Mouse (Mus musculus): ENCODE results near the gene Lyrm7. TPM values are rescaled to one million over a fixed set of nuclear protein-coding genes. Genes with fewer than 3 reads are reported as not detected.
A peak's percentile ranks its signal among the peaks of the same experiment; 100 is the strongest.

The Lyrm7 gene
- 4.7 and 6.5 TPM in 2 replicates for polyA plus RNA-seq (2016; fragmentation: Nextera tagmentation; extraction: Ambion mirVana)

DNA sequence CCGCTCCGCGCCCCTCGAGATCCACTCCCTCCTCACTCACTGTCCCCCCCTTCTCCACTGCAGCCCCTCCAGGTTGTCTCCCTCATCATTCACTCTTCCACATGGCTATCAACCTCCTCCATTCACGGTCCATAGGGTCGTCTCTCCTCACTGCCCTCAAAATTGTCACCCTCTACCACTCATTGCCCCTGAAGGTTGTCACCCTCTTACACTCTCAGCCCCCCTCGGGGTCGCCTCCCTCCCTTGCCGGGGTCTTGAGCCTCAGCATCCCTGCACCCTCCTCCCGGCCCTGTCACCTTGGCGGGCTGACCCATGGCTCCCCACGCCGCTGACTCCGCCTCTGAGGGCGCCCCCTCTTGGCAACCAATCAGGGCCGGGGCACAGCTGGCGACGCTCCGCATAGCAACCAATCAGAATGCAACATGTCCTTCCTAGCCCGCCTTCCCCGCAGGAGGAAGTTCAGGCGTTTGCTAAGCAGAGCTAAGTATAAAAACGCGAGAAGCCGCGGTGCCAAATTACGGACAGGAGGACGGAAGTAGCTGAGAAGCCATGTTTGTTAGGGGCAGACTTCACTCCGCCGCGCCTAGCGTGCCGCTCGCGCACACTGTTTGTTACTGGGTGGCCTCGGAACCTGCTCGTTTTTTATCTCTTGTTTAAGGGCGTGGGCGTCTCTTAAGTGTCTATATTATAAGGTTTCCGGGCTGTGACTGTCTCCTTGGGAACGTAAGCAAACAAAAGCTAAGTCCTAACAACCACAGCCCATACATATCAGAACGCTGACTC is at the start of gene Lyrm7:
Gene Lyrm7, minus strand, starts transcription at position 661 of the 783 bp plus-strand sequence.
- H3K4me3 ChIP-seq, result peak within 1 kb of the TSS; percentile 79
- H3K36me3 ChIP-seq, result no peaks in the 10 kb centered on the region
- H3K27ac ChIP-seq (replicated peaks), result peak within 1 kb of the TSS; percentile 94
- DNase-seq (ENCODE audit: low spot score), result peak; percentile 97
- no peaks in the 10 kb centered on the region for H3K9me3 ChIP-seq (replicated peaks)
- peaks cover 25% of the 10 kb centered on the region for H3K4me1 ChIP-seq
- H3K27me3 ChIP-seq (ENCODE audit: low read depth, poor library complexity, severe bottlenecking), result no peaks in the 10 kb centered on the region
- WGBS, result under 1% methylated on average over 42 of the region's 42 CpGs

DNA sequence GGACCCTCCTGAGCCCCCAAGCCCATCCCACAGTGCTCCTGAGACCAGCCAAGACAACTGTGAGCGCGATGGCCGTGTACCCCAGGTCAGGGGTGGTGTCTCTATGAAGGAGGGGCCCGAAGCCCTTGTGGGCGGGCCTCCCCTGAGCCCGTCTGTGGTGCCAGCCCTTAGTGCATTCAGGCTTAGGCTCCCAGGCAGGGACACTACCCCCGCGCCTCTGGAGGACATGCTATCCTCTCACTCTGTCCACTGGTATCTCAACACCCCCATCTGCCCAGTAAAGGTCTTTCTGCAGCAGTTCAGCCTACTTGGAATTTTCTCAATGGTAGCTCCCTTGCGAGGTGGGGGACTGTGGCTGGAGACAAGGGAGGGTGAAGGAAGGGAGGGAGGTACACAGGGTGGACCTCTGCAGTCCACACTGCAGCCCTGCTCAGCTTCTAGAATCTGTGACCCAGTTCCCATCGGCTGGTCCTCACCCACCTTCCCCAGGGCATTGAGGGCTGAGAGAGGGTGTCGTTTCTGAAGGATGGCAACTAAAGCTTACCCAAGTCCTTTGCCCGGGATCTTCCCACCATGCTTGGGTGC is 49.5 kb upstream of the Lyrm7 start:
- no peak overlapping the region for H3K4me3 ChIP-seq
- H3K27ac ChIP-seq (replicated peaks), result no peak overlapping the region
- H3K36me3 ChIP-seq, result peaks cover 58% of the 10 kb centered on the region
- DNase-seq (ENCODE audit: low spot score), result no peak
- H3K27me3 ChIP-seq (ENCODE audit: low read depth, poor library complexity, severe bottlenecking), result no peaks in the 10 kb centered on the region
- 89% methylated on average over 12 of the region's 12 CpGs for WGBS
- H3K9me3 ChIP-seq (replicated peaks), result no peaks in the 10 kb centered on the region
- no peaks in the 10 kb centered on the region for H3K4me1 ChIP-seq

DNA sequence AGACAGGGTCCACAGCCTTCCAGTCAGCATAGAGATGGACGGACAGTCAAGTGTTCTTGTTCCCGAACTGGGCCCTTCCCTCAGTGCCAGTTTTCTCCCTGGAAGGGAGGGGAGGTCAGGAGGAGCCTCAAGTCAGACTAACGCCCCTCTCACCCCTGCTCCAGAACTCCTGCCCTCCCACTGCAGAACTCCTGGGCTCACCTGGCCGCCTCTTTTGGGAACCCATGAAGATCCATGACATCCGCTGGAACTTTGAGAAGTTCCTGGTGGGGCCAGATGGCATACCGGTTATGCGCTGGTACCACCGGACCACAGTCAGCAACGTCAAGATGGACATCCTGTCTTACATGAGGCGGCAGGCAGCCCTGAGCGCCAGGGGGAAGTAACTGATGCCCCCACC is 48.6 kb upstream of the Lyrm7 start:
- DNase-seq (ENCODE audit: low spot score), result no peak
- H3K27ac ChIP-seq (replicated peaks), result no peak overlapping the region
- H3K4me3 ChIP-seq, result no peak overlapping the region
- no peaks in the 10 kb centered on the region for H3K9me3 ChIP-seq (replicated peaks)
- H3K36me3 ChIP-seq, result peaks cover 51% of the 10 kb centered on the region
- H3K27me3 ChIP-seq (ENCODE audit: low read depth, poor library complexity, severe bottlenecking), result no peaks in the 10 kb centered on the region
- peaks cover 6% of the 10 kb centered on the region for H3K4me1 ChIP-seq
- WGBS, result 94% methylated on average over 11 of the region's 11 CpGs

DNA sequence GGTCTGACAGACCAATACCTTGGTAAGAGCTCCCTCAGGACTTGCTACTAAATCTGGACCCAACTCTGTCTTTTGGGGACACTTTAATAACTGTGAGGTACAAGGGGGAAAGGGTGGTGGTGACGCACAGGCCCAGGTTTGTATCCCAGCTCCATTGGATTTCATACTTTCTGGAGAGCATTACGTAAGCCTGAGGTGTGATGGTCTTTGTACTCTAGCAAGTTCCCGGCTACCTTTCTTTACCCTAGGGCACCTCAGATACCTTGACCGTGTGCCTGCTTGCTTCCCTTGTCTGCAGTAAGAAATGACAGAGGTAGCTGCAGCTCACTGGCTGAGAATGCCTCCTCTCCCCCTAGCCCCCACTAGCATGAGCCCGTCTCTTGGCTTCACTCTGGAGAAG is 46.5 kb upstream of the Lyrm7 start:
- WGBS, result 91% methylated on average over 5 of the region's 5 CpGs
- H3K4me1 ChIP-seq, result peaks cover 26% of the 10 kb centered on the region

DNA sequence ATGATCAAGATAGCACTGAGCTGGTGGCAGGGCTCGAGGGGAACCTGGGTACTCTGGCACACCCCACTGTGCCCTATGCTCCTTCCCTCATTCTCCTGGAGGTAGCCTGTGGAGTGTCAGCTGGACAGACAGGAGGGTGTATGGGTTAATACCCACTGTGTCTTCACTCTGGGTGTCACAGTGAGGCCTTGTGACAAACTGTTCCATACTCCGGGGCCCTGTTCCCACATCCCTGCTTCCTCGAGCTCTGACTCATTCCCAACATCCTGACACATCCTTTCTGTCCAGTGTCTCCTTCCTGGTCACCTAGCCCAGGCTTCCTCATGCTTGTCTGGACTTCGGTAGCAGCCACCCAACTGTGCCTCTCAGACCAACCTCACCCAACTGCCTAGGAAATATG is 45.8 kb upstream of the Lyrm7 start:
- Histone ChIP-seq H3K27ac (replicated peaks) (no peak overlapping the region), H3K9me3 (replicated peaks) (no peaks in the 10 kb centered on the region), H3K36me3 (peaks cover 37% of the 10 kb centered on the region), H3K4me1 (peaks cover 27% of the 10 kb centered on the region), H3K27me3 (ENCODE audit: low read depth, poor library complexity, severe bottlenecking) (peaks cover 9% of the 10 kb centered on the region), H3K4me3 (no peak overlapping the region)
- no peak for DNase-seq (ENCODE audit: low spot score)
- 86% methylated on average over 4 of the region's 4 CpGs for WGBS

More for the DNA sequence above, 46.5 kb upstream of the Lyrm7 start:
- Histone ChIP-seq H3K27ac (replicated peaks) (no peak overlapping the region), H3K27me3 (ENCODE audit: low read depth, poor library complexity, severe bottlenecking) (peaks cover 9% of the 10 kb centered on the region), H3K9me3 (replicated peaks) (no peaks in the 10 kb centered on the region), H3K4me3 (no peak overlapping the region), H3K36me3 (peaks cover 39% of the 10 kb centered on the region)
- no peak for DNase-seq (ENCODE audit: low spot score)

DNA sequence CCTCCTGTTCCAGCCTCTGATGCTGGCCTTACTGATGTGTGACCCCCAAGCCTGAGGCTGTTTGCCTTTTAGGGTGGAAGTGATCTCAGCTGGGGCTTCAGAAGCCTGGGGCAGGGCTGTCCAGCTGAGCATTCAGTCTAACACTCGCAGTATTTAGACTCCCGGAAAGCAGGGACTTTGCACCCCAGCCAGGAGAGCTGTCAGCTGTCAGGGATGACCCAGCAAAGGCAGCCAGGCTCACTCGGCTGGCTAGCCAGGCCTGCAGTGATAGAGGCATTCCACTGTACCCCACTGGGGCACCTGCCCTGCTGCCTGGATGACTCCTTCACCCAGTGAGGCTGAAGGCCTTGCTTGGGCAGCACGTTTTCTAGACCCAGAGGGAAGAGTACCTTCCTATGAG is 45.2 kb upstream of the Lyrm7 start:
- DNase-seq (ENCODE audit: low spot score), result no peak
- no peak overlapping the region for H3K27ac ChIP-seq (replicated peaks)
- WGBS, result 75% methylated on average over 4 of the region's 4 CpGs
- H3K4me3 ChIP-seq, result no peak overlapping the region
- peaks cover 27% of the 10 kb centered on the region for H3K4me1 ChIP-seq
- no peaks in the 10 kb centered on the region for H3K9me3 ChIP-seq (replicated peaks)
- H3K36me3 ChIP-seq, result peaks cover 31% of the 10 kb centered on the region
- H3K27me3 ChIP-seq (ENCODE audit: low read depth, poor library complexity, severe bottlenecking), result peaks cover 9% of the 10 kb centered on the region

DNA sequence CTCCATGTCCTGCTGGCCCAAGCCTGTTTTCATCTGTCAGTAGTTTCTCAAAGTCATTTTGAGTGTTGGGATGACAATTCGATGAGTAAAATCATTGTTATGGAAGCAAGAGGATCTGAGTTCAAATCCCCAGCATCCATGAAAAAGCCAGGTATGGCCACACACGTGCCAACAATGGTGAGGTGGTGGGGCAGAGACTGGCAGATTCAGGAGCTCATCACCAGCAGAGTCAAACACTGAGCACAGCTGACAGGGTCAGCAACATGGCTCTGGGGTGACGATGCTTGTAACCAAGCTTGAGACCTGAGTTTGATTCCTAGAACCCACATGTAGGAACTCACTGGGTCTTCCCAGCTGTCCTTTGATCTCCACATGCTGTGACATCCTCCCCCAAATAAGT is 44.4 kb upstream of the Lyrm7 start:
- H3K9me3 ChIP-seq (replicated peaks), result no peaks in the 10 kb centered on the region
- peaks cover 23% of the 10 kb centered on the region for H3K36me3 ChIP-seq
- no peak for DNase-seq (ENCODE audit: low spot score)
- H3K4me1 ChIP-seq, result peaks cover 27% of the 10 kb centered on the region
- H3K4me3 ChIP-seq, result no peak overlapping the region
- no peak overlapping the region for H3K27ac ChIP-seq (replicated peaks)
- peaks cover 9% of the 10 kb centered on the region for H3K27me3 ChIP-seq (ENCODE audit: low read depth, poor library complexity, severe bottlenecking)
- WGBS, result 92% methylated on average over 3 of the region's 3 CpGs

DNA sequence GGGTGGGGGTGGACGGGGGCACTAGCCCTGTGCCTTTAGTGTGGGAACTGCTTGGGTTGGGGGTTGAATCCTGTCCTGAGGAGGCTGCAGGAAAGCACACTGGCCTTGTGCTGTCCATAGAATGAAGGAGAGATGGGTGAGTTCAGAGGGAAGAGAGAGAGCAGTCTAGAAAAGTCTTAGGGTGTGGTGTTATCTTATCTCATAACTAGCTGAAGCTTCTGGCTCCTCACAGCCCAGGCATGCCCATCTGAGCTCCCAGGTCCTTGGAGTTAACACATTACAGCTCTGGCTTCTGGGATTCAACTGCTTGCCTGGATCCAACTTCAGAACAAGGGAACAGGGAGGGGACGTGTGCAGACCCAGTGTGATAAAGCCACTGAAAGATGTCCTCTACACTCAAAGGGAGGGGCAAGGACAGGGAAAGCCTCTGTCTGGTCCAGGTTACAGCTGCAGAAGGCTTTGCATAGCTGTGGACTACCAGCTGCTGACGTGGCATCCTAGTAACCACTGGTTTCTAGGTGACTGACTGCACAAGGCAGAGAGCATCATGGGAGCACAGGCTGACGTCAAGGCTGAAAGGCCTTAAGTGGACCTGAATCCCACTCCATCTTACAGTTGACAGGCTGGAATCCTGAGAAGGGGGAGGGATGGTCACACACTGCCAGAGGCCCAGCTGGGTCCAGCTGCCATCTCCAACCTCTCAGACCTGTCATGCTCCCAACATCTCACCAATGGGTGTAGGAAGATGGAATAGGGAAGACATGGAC is 43.4 kb upstream of the Lyrm7 start:
- Histone ChIP-seq H3K27ac (replicated peaks) (no peak overlapping the region), H3K9me3 (replicated peaks) (no peaks in the 10 kb centered on the region), H3K36me3 (peaks cover 13% of the 10 kb centered on the region), H3K4me3 (no peak overlapping the region), H3K27me3 (ENCODE audit: low read depth, poor library complexity, severe bottlenecking) (peaks cover 9% of the 10 kb centered on the region), H3K4me1 (peaks cover 27% of the 10 kb centered on the region)
- 68% methylated on average over 4 of the region's 4 CpGs for WGBS
- DNase-seq (ENCODE audit: low spot score), result no peak

- Histone ChIP-seq H3K27ac (replicated peaks) (peak overlapping the region; percentile 70; the same call in 1 of the 2 replicates), H3K4me1 (peaks cover 27% of the 10 kb centered on the region), H3K36me3 (peaks cover 9% of the 10 kb centered on the region; the same call in 1 of the 2 replicates), H3K27me3 (ENCODE audit: low read depth, poor library complexity, severe bottlenecking) (peaks cover 9% of the 10 kb centered on the region), H3K9me3 (replicated peaks) (no peaks in the 10 kb centered on the region), H3K4me3 (peak overlapping the region; percentile 67)
- no peak for DNase-seq (ENCODE audit: low spot score)
- WGBS, result 76% methylated on average over 5 of the region's 5 CpGs
Measured at GRCm38 (mm10) chr11:54903339-54903738, 42.6 kb upstream of the Lyrm7 start.

GRCm38 (mm10) chr11:54902333-54903323 is 41.9 kb upstream of the Lyrm7 start, which contains the start of gene Gpx3:
Gene Gpx3 (plus strand): TSS chr11:54902453.
- Histone ChIP-seq H3K27ac (replicated peaks) (peak within 1 kb of the TSS; percentile 70), H3K4me3 (peak within 1 kb of the TSS; percentile 67), H3K9me3 (replicated peaks) (no peaks in the 10 kb centered on the region), H3K36me3 (peaks cover 3% of the 10 kb centered on the region; the same call in 1 of the 2 replicates), H3K27me3 (ENCODE audit: low read depth, poor library complexity, severe bottlenecking) (peaks cover 9% of the 10 kb centered on the region), H3K4me1 (peaks cover 29% of the 10 kb centered on the region)
- 19% methylated on average over 43 of the region's 45 CpGs for WGBS
- DNase-seq (ENCODE audit: low spot score), result peak; percentile 82

DNA sequence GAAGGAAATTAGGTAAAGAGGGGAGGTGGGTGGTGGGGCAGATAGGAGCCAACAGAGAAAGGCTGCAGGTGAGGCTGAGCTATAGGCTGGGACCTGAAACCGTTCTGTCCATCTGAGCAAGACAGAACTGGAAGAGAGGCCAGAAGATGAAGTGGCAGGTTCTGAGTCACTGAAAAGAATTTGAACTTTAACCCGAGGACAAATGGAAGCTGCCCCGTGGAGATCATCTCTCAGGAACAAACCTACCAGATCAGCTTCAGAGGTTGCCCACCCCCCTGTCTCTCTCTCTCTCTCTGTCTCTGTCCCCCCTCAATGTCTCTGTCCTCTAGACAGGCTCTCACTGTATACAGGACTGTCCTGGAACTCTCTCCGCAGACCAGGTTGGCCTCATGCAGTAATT is 38.9 kb upstream of the Lyrm7 start:
- 75% methylated on average over 4 of the region's 4 CpGs for WGBS
- H3K27ac ChIP-seq (replicated peaks), result no peak overlapping the region
- peaks cover 9% of the 10 kb centered on the region for H3K27me3 ChIP-seq (ENCODE audit: low read depth, poor library complexity, severe bottlenecking)
- H3K4me1 ChIP-seq, result peaks cover 31% of the 10 kb centered on the region
- H3K36me3 ChIP-seq, result no peaks in the 10 kb centered on the region
- no peaks in the 10 kb centered on the region for H3K9me3 ChIP-seq (replicated peaks)
- no peak for DNase-seq (ENCODE audit: low spot score)
- H3K4me3 ChIP-seq, result no peak overlapping the region

DNA sequence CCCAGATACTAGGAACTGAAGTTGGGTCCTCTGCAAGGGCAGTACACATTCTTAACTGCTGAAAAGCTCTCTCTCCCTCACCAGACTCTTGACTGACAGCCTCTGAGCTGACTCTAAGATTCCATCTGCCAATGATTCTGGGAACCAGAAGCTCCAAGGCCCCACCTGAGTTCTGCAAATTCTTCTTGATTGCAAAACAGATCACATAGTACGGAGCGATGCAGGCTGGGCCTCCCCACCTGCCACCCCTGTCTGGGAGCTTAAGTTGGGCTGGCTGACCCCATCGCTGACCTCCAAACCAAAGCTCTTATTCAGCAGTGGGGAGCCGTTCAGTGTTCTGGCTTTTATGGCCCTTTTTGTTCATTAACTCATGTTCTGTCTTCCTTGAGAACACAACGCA is 36.8 kb upstream of the Lyrm7 start:
- Histone ChIP-seq H3K9me3 (replicated peaks) (no peaks in the 10 kb centered on the region), H3K36me3 (no peaks in the 10 kb centered on the region), H3K4me3 (no peak overlapping the region), H3K27ac (replicated peaks) (no peak overlapping the region), H3K4me1 (peaks cover 15% of the 10 kb centered on the region), H3K27me3 (ENCODE audit: low read depth, poor library complexity, severe bottlenecking) (no peaks in the 10 kb centered on the region; the same call in 1 of the 2 replicates)
- no peak for DNase-seq (ENCODE audit: low spot score)
- 57% methylated on average over 5 of the region's 5 CpGs for WGBS
